Mouse (Mus musculus) lung, embryonic 16.5 days (tissue): ENCODE data around the gene Cbx4. TPM values are rescaled to one million over a fixed set of nuclear protein-coding genes. Genes with fewer than 3 reads are reported as not detected.

Experiments used
- ATAC-seq: fragments of 200-750 bp; cut with Nextera tagmentation; 2 replicates; pipeline ENCODE4 v1.8.0; 2017; ENCODE audit warnings: low read depth, mild to moderate bottlenecking, moderate library complexity
- H3K27ac ChIP-seq: fragments of 300-500 bp; sonication (generic); 2 replicates; pipeline ENCODE4 v1.5.1; 2014; ENCODE audit warnings: mild to moderate bottlenecking, control low read depth, low read length
- H3K27me3 ChIP-seq: fragments of 300-500 bp; sonication (generic); 2 replicates; pipeline ENCODE4 v1.6.1; 2014; ENCODE audit warnings: low read depth, low read length, mixed read lengths; ENCODE audit not compliant: control insufficient read depth, insufficient read depth
- H3K36me3 ChIP-seq: fragments of 300-500 bp; sonication (generic); 2 replicates; pipeline ENCODE4 v1.6.1; 2014; ENCODE audit warnings: low read length; ENCODE audit not compliant: control insufficient read depth, insufficient read depth
- H3K4me1 ChIP-seq: fragments of 300-500 bp; sonication (generic); replicated peaks from 2 replicates; pipeline ENCODE4 v1.6.1; 2014; ENCODE audit warnings: low read length, mixed read lengths; ENCODE audit not compliant: control insufficient read depth, insufficient read depth
- H3K4me2 ChIP-seq: fragments of 300-500 bp; sonication (generic); 2 replicates; pipeline ENCODE4 v1.6.1; 2014; ENCODE audit warnings: low read depth, low read length, control low read depth
- H3K4me3 ChIP-seq: fragments of 300-500 bp; sonication (generic); 2 replicates; pipeline ENCODE4 v1.5.1; 2014; ENCODE audit warnings: mild to moderate bottlenecking, low read length, control low read depth
- H3K9ac ChIP-seq: fragments of 300-500 bp; sonication (generic); 2 replicates; pipeline ENCODE4 v1.6.1; 2014; ENCODE audit warnings: low read length, control low read depth
- H3K9me3 ChIP-seq: fragments of 300-500 bp; sonication (generic); 2 replicates; pipeline ENCODE4 v1.6.1; 2016; ENCODE audit warnings: low read length; ENCODE audit not compliant: control insufficient read depth
- WGBS: fragments of 180-500 bp; shearing (Covaris S2); extraction: QIAGEN DNeasy Blood & Tissue Kit; methylation state at CpG from one replicate; pipeline ENCODE4 v1.1.7; 2014; 5-methylcytosine and 5-hydroxymethylcytosine counted together
- polyA plus RNA-seq: library from polyadenylated mRNA; unstranded; fragments of >200 nt; fragmentation: Nextera tagmentation; extraction: Ambion mirVana; gene quantifications from 2 replicates; pipeline ENCODE4 v1.2.1, GENCODE M21; 2015

Cbx4 gene
- polyA plus RNA-seq, 1 experiment from 2014 or later: 14.0 TPM

GRCm38 (mm10) chr11:119088391-119089234, 2.6 kb upstream of the Cbx4 start:
- H3K9me3 ChIP-seq: no peaks in the 10 kb centered on the region
- no peak for ATAC-seq
- H3K27me3 ChIP-seq: peaks cover 10% of the 10 kb centered on the region
- H3K36me3 ChIP-seq: no peaks in the 10 kb centered on the region
- no peak overlapping the region for H3K9ac ChIP-seq
- H3K27ac ChIP-seq: no peak overlapping the region
- WGBS: 4% methylated on average over 28 of the region's 28 CpGs
- peaks cover 56% of the 10 kb centered on the region for H3K4me1 ChIP-seq
- H3K4me3 ChIP-seq: no peak overlapping the region; the same call in 1 of the 2 replicates
- H3K4me2 ChIP-seq: no peak overlapping the region; the same call in 1 of the 2 replicates

- Histone ChIP-seq H3K9me3 (no peaks in the 10 kb centered on the region), H3K4me1 (peaks cover 67% of the 10 kb centered on the region), H3K27ac (peak overlapping the region; percentile 55; the same call in 1 of the 2 replicates), H3K9ac (peak overlapping the region; percentile 54), H3K36me3 (0 out of 2 replicates have a peak, but pooled peaks cover under 1% of the 10 kb centered on the region), H3K27me3 (peaks cover 10% of the 10 kb centered on the region), H3K4me3 (peak overlapping the region; percentile 30), H3K4me2 (peak overlapping the region; percentile 51)
- WGBS: 4% methylated on average over 35 of the region's 35 CpGs
- no peak for ATAC-seq
Measured at GRCm38 (mm10) chr11:119087301-119088082, 1.5 kb upstream of the Cbx4 start.

GRCm38 (mm10) chr11:119085279-119086062, 550 bp downstream of the Cbx4 start:
- ATAC-seq: peak; percentile 42
- peaks cover 10% of the 10 kb centered on the region for H3K27me3 ChIP-seq
- peak overlapping the region; percentile 96 for H3K9ac ChIP-seq
- H3K9me3 ChIP-seq: no peaks in the 10 kb centered on the region
- peaks cover 80% of the 10 kb centered on the region for H3K4me1 ChIP-seq
- peaks cover 19% of the 10 kb centered on the region for H3K36me3 ChIP-seq
- H3K4me3 ChIP-seq: peak overlapping the region; percentile 95
- H3K27ac ChIP-seq: peak overlapping the region; percentile 99
- peak overlapping the region; percentile 88 for H3K4me2 ChIP-seq
- under 1% methylated on average over 56 of the region's 66 CpGs for WGBS

GRCm38 (mm10) chr11:119084446-119085278, 1.4 kb downstream of the Cbx4 start:
- ATAC-seq: no peak
- H3K27me3 ChIP-seq: peaks cover 10% of the 10 kb centered on the region
- H3K36me3 ChIP-seq: peaks cover 20% of the 10 kb centered on the region
- H3K4me3 ChIP-seq: peak overlapping the region; percentile 95
- 4% methylated on average over 18 of the region's 18 CpGs for WGBS
- H3K4me1 ChIP-seq: peaks cover 79% of the 10 kb centered on the region
- H3K9me3 ChIP-seq: no peaks in the 10 kb centered on the region
- H3K9ac ChIP-seq: peak overlapping the region; percentile 96
- peak overlapping the region; percentile 88 for H3K4me2 ChIP-seq
- peak overlapping the region; percentile 99 for H3K27ac ChIP-seq

GRCm38 (mm10) chr11:119083724-119084445, 2.1 kb downstream of the Cbx4 start:
- H3K36me3 ChIP-seq: peaks cover 20% of the 10 kb centered on the region
- 5% methylated on average over 28 of the region's 28 CpGs for WGBS
- peak overlapping the region; percentile 99 for H3K27ac ChIP-seq
- peaks cover 79% of the 10 kb centered on the region for H3K4me1 ChIP-seq
- H3K4me2 ChIP-seq: peak overlapping the region; percentile 88
- H3K9ac ChIP-seq: peak overlapping the region; percentile 96
- peak overlapping the region; percentile 95 for H3K4me3 ChIP-seq
- H3K27me3 ChIP-seq: peaks cover 5% of the 10 kb centered on the region
- no peaks in the 10 kb centered on the region for H3K9me3 ChIP-seq
- ATAC-seq: no peak

GRCm38 (mm10) chr11:119082638-119083599, 3.1 kb downstream of the Cbx4 start:
- peaks cover 79% of the 10 kb centered on the region for H3K4me1 ChIP-seq
- H3K9ac ChIP-seq: peak overlapping the region; percentile 96
- no peak for ATAC-seq
- H3K27me3 ChIP-seq: peaks cover 2% of the 10 kb centered on the region; the same call in 1 of the 2 replicates
- peaks cover 20% of the 10 kb centered on the region for H3K36me3 ChIP-seq
- H3K4me3 ChIP-seq: peak overlapping the region; percentile 95
- WGBS: 28% methylated on average over 20 of the region's 20 CpGs
- H3K9me3 ChIP-seq: no peaks in the 10 kb centered on the region
- no peak overlapping the region for H3K27ac ChIP-seq
- H3K4me2 ChIP-seq: peak overlapping the region; percentile 88

- Histone ChIP-seq H3K36me3 (peaks cover 24% of the 10 kb centered on the region), H3K4me1 (peaks cover 74% of the 10 kb centered on the region), H3K27ac (no peak overlapping the region), H3K9me3 (no peaks in the 10 kb centered on the region), H3K4me3 (no peak overlapping the region), H3K9ac (0 out of 2 replicates have a peak overlapping the region, but pooled peaks have one; percentile 6), H3K4me2 (no peak overlapping the region), H3K27me3 (peaks cover under 1% of the 10 kb centered on the region; the same call in 1 of the 2 replicates)
- ATAC-seq: no peak
- 54% methylated on average over 21 of the region's 21 CpGs for WGBS
Measured at GRCm38 (mm10) chr11:119081839-119082637, 4.0 kb downstream of the Cbx4 start.
